Mouse (Mus musculus) frontal cortex, adult 2 months (tissue): ENCODE measurements around the gene Kcnk5. TPM values are rescaled to one million over a fixed set of nuclear protein-coding genes. Genes with fewer than 3 reads are reported as not detected.
A peak's percentile ranks its signal among the peaks of the same experiment; 100 is the strongest.

Experiments
- DNase-seq, 2 experiments: peaks; one replicate each; pipeline ENCODE4 v3.0.0; 2022; ENCODE audit warnings: low spot score in 1 of 2; ENCODE audit errors: extremely low spot score in 1 of 2
- polyA plus RNA-seq: library from polyadenylated mRNA; depleted of rRNA; stranded (reverse); fragments of >200 nt; gene quantifications from 2 replicates; pipeline ENCODE4 v1.2.3, GENCODE M21; 2012; rRNA removed

Kcnk5 gene
- 0.80 and 0.86 TPM in 2 replicates for polyA plus RNA-seq

GRCm38 (mm10) chr14:20181466-20181921, at the start of gene Kcnk5:
Gene Kcnk5, minus strand, starts transcription at chr14:20181809.
- peak; percentile 19 to 68 for DNase-seq

GRCm38 (mm10) chr14:20230063-20230491, 48.5 kb upstream of the Kcnk5 start:
- DNase-seq: no peak

GRCm38 (mm10) chr14:20229437-20229836, 47.8 kb upstream of the Kcnk5 start:
- DNase-seq: no peak

GRCm38 (mm10) chr14:20228336-20228735, 46.7 kb upstream of the Kcnk5 start:
- DNase-seq: no peak

GRCm38 (mm10) chr14:20226982-20227381, 45.4 kb upstream of the Kcnk5 start:
- no peak for DNase-seq

- no peak for DNase-seq
Observed at GRCm38 (mm10) chr14:20226488-20226887, 44.9 kb upstream of the Kcnk5 start.

GRCm38 (mm10) chr14:20225525-20225924, 43.9 kb upstream of the Kcnk5 start:
- DNase-seq: no peak

- peak in 1 of 2 experiments; percentile 3 for DNase-seq
Observed at GRCm38 (mm10) chr14:20224576-20225218, 43.1 kb upstream of the Kcnk5 start.

- DNase-seq: peak in 1 of 2 experiments; percentile 14
Observed at GRCm38 (mm10) chr14:20224163-20224562, 42.6 kb upstream of the Kcnk5 start.

GRCm38 (mm10) chr14:20223253-20223652, 41.6 kb upstream of the Kcnk5 start:
- DNase-seq: no peak

- no peak for DNase-seq
Observed at GRCm38 (mm10) chr14:20221083-20221482, 39.5 kb upstream of the Kcnk5 start.

GRCm38 (mm10) chr14:20219849-20220248, 38.2 kb upstream of the Kcnk5 start:
- DNase-seq: no peak

GRCm38 (mm10) chr14:20217299-20217864, 35.8 kb upstream of the Kcnk5 start:
- no peak for DNase-seq

- DNase-seq: no peak
Observed at GRCm38 (mm10) chr14:20216561-20217298, 35.1 kb upstream of the Kcnk5 start.

- no peak for DNase-seq
Observed at GRCm38 (mm10) chr14:20215826-20216225, 34.2 kb upstream of the Kcnk5 start.

GRCm38 (mm10) chr14:20214125-20214524, 32.5 kb upstream of the Kcnk5 start:
- no peak for DNase-seq

- no peak for DNase-seq
Observed at GRCm38 (mm10) chr14:20211754-20212601, 30.4 kb upstream of the Kcnk5 start.

GRCm38 (mm10) chr14:20209926-20210325, 28.3 kb upstream of the Kcnk5 start:
- no peak for DNase-seq

- no peak for DNase-seq
Observed at GRCm38 (mm10) chr14:20208435-20208834, 26.8 kb upstream of the Kcnk5 start.

GRCm38 (mm10) chr14:20205747-20206146, 24.1 kb upstream of the Kcnk5 start:
- no peak for DNase-seq

GRCm38 (mm10) chr14:20203301-20203700, 21.7 kb upstream of the Kcnk5 start:
- DNase-seq: no peak
